Mouse (Mus musculus): Measurements from ENCODE around the gene Dact1.

The Dact1 gene

DNA sequence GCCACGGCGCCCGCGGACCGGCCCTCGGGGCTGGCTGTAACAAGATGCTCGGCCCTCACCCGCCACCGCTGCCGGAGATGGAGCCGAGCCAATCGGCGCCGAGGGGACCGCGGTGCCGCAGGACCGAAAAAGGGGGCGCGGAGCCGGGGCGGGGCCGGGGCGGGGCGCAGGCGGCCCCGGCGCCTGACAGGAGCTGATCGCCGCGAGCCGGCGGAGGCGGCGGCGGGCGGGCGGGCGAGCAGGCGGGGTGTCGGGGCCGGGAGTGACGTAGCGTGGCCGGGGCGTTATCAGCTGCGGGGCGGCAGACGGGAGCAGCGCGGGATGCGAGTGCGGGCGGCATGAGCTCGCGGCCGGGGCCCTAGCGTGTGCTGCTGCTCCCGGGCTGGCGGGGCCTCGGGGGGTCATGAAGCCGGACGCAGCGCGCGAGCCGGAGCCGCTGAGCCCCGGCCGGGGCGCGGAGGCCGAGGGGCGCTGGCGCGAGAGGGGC, at the start of gene Dact1:
Dact1 (plus strand) TSS at position 304 of the 487 bp plus-strand sequence.
- DNase-seq (ENCODE audit: low read depth, low spot score), result peak; percentile 46

DNA sequence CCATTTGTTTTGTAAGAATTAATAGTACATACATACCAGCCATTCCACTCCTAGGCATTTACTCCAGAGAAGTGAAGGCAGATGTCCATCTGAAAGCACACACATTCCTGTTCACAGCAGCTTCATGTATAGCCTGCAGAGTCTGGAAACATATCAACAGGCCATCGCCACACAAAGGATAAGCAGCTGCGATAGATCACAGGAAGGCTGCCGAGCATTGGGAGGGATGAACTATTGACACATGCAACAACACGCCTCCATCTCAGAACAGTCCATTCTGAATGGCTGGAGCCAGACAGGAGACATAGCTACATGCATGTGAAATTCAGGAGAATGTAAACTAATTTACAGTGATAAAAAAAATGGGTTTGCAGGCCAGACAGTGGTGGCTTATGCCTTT, 45.5 kb upstream of the Dact1 start:
- DNase-seq (ENCODE audit: low read depth, low spot score), result no peak

DNA sequence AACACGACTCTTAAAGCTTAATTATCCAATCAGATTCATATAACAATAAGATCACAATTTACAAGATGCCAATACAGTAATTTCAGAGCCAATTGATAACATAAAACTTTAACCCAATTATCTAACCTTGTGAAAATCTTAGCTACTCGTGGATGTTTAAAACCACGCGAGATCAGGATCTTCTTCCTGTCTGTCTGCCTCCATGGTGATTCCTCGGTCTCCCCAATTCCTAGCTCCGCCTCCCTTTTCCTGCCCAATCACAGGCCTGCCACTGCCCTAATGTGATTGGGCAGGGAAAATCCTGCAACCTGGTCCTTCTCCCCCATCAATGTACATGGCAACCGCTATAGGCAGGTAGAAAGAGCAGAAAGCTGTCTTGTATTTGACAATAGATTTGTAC, 40.3 kb upstream of the Dact1 start:
- DNase-seq (ENCODE audit: low read depth, low spot score), result no peak

DNA sequence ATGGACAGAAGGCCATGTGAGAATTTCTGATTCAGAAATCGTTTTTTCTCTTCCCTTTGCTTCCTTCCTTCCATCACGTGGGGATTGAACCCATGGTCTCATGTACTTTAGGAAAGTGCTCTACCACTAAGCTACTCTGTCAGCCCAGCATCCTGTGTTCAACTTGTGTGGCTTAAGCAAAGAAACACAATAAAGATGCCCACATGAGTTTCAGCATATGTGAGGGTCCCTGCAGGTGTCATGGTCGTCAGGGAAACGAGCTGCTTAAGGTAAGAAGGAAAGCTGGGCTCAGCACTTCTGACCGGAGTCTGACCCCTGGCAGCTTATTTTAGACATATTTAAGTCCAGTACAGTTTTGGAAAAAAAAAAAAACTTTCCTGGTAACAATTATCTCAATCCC, 38.6 kb upstream of the Dact1 start:
- no peak for DNase-seq (ENCODE audit: low read depth, low spot score)

DNA sequence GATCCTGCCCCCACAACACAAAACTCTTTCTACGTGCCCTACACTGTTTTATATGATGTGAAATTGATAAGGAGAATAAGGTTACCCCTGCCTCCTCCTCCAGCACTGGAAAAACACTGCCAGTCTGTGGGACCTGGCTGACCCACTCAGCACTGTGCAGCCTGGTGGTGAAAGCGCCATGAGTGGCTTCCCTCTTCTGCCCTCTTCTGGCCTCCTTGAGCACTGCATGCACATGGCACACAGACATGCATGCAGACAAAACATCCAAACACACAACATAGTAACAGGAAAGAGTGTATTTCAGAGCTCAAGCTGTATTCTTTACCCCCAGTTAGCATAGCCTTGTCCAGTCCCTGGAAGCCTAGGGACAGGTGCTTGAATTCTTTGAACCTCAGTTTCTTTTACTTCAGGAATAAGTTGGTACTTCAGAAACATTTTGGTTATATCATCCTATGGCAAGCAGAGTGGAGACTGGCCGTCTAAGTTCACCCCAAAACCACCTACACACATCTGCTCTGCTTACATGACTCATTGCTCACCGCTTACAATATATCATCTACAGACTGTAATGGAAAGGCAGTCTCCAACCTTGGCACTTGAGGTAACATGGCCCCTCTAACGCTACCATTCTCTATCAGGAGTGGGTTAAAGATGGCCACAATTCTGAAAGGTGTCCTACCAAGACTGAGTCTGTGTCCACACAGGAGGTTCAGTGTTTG, 35.0 kb upstream of the Dact1 start:
- peak; percentile 3 for DNase-seq (ENCODE audit: low read depth, low spot score)

DNA sequence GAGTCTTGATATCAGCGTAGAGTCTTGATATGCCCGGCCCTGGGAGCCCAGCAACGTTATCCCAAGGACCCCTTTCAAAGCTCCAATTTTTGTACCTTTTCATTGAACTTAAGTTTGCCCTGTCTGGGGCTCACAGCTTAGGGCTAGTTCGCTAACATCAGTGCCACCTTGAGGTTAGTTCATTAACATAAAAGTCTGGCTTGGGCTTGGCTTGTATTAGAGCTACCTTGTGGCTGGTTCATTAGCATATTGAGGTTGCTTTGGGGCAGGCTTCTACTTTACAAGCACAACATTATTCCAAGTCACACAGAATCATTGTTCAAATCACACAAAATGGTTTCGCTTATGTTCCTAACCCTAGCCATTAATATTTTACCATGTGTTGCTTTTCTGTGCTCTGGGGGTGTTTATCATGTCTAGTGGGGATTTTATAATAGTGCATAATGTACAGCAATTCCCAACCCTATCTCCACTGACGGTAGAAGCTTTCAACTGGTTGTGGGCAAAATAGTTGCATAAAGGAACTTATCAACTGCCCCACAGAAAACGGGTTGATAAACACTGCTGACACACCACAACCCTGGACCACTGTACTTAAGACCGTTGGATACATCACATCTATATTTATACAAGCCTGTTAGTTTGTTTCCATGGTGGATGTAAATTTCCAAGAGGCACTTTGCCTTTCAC, 33.6 kb upstream of the Dact1 start:
- DNase-seq (ENCODE audit: low read depth, low spot score), result no peak

DNA sequence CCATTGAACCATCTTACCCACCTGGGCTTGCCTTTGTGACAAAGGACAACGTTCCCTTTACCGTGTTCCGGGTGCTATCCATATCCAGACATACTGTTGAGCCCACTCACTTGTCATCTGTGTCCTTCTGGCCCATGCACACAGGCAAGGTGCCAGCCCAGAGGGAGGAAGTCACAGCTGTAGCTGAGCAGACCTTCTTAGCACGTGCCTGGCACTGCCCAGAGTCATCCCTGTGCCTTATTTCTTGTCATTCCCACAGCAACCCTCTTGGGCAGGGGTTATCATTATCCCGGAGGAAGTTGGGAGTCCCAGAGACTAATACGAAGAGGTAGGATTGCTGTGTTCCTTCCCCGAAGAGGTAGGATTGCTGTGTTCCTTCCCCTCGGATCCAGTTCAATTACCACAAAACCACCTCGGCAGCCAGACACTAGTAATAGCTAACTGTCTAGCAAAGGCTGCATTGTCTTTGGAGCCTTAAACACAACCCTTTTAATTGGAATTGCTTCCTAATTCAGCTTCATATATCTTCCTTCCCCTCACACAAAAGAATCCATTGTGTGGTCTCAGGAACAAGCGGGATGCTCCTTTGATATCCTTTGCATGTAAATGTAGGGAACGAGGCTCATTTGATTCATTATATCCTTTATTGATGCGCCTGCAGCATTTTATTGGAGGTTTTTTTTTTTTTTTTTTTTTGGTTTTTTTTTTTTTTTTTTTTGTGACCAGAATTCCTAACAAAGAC, 30.0 kb upstream of the Dact1 start:
- no peak for DNase-seq (ENCODE audit: low read depth, low spot score)

DNA sequence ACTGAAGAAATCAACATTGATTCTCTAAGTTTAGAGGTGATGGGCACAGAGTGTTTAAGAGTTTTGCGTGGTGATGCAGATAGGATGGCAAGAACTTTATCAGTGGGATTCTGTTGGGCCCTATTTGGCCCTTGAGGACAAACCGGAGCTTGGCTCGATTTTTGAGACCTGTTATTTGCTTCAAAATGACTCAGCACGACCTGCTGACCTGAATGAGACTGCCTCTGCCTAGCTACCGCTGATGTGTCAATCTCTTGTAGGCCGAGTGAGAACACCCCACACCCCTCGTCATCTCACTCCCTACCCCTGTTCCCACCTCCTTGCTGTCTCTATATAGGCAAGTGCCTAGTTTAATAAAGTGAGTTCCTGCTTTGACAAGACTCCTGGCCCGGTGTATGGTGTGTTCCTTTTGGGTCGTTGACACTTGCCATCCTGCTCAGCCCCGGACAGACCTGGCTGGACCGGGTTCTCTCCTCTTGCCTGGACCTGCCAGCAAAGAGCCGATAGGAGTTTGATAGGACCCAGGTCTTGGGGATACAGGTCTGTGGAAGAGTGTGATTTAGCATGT, 28.4 kb upstream of the Dact1 start:
- no peak for DNase-seq (ENCODE audit: low read depth, low spot score)

DNA sequence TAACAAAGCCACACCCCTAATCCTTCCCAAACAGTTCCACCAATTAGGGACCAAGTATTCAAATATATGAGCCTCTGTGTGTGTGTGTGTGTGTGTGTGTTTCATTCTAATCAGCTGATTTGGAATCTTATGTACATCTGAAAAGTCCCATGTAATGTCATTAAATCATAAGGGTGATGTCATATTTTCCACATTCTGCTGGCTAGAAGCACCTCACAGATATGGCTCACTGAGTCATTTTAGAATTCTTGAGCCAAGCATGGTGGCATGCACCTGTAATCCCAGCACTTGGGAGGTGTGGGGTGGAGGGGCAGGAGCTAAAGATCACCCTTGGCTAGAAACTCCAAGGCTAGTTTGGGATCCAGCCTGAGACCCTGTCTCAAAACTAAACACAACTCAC, 24.3 kb upstream of the Dact1 start:
- no peak for DNase-seq (ENCODE audit: low read depth, low spot score)

DNA sequence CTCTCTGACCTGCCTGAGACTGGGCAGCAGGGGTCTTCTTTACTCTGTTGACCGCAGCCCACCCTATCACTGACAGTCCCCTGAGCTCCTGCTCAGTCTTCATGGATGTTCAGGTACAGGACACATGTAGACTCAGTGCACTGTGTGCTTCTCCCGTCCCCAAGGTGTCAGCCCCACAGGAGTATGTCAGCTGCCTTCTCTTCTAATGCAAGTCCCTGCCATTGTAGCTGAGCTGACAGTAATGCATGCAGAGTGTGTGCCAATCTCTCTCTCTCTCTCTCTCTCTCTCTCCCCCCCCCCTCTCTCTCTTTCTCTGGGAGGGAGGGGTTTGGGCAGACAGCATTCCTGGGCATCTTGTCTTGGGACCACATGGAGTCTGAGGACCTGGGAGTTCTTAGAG, 19.2 kb upstream of the Dact1 start:
- DNase-seq (ENCODE audit: low read depth, low spot score), result no peak

DNA sequence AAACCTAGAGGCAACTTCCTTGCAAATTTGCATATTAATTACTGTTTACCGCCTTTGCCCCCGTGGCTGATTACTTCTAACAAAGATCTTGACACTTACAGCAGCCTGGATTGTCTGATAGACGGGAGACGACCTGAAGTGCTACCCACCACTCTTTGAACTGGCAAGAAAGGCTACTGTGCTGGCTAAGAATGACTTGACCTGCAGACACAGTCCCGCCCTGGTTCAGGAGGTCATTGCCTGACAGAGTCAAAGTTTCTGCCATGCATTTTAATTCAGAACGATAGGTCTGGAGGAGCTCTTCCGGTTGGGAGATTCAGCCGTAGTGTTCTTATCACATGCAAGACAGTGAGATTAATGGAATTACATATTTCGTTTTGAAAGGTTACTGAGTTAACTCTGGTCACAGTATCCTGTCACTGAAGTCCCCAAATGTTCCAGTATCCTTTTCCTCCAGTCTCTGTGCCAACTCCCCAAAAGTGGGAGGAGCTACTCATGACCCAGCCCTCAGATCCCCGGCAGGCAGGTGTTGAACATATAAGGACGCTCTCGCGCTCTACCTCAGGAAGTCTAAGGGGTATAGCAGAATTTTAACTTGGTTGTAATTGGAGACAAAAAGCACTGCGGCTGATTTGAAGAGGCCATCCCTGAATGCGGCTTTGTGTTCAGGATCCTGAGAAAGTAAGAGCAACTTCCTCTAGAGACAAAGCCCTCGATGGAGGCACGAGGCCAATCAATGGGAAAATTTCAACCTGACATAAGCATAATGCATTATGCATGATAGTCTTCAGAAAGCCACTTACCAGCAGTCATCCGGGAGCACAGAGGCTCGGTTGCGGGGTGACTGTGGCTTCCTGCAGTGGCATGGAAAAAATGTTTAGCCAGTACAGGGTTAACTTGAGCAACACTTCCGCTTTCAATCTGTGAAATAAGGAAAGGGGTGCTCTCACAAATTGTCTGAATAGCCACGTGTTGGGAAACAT, 15.4 kb upstream of the Dact1 start:
- peak; percentile 27 for DNase-seq (ENCODE audit: low read depth, low spot score)

DNA sequence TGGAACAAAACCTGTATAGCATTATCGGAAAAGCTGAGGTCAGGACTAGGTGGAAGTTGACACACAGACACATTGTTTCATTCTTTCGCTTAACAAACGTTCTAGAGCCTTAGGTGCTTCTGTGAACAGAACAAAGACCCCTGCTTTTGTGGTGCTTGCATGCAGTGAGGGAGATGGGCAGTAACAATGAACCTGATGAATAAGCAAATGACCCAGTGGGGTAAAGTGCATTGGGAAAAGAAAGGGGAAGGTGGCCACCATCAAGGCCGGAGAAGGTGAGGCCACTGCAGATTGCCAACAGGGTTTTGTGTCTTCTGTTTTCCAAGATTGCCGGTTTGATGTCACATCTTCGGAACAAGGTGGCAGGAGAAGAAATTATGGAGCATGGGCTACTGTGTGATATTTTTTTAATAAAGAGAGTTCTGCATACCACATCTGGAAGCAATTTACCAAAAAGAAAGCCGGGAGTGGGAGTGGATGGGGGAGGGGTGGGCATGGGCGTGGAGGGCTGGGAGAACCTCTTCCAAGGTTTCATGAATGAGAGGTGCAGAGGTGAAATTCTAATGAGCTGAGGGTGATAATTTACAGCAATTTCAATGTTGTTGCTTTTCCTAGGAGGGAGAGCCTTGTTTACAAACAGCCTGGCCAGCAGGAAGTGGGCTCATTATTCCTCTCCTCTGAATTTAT, 12.7 kb upstream of the Dact1 start:
- DNase-seq (ENCODE audit: low read depth, low spot score), result no peak

DNA sequence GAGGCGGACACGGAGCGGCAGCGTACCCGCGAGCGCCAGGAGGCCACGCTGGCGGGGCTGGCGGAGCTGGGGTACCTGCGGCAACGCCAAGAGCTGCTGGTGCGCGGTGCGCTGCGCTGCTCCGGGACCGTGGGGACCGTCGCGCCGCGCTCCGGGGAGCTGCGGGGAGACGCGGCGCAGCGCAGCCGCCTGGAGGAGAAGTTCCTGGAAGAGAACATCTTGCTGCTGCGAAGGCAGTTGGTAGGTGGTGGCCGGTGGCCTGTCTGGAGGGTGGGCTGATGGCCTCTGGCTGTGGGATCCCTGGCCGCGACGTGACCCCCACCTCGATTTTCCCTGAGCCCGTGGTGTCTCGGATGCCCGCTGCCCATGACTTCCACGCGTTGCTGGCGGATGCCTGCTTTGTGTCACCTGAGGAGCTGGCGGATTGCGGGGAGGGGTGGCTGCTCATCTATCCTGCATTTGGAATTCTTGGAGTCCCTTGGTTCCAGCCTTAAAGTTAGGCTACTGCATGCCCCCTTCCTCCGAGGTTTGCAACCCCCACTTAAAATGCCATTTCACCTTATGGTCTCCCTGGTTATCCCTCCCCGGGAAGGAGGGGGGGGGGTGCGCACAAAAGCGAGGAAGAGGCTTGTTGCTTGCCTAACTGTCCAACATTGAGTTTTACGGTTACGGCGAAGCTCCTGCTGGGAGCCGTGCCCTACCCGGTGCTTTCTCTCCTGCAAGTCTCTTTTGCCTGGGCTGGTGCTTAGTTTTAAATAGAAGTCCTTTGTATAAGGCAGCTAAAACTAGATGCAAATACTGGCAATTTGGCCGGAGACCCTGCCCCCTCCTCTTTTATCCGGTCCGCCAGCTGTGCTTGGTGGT, 616 bp downstream of the Dact1 start:
- peak; percentile 3 for DNase-seq (ENCODE audit: low read depth, low spot score)

DNA sequence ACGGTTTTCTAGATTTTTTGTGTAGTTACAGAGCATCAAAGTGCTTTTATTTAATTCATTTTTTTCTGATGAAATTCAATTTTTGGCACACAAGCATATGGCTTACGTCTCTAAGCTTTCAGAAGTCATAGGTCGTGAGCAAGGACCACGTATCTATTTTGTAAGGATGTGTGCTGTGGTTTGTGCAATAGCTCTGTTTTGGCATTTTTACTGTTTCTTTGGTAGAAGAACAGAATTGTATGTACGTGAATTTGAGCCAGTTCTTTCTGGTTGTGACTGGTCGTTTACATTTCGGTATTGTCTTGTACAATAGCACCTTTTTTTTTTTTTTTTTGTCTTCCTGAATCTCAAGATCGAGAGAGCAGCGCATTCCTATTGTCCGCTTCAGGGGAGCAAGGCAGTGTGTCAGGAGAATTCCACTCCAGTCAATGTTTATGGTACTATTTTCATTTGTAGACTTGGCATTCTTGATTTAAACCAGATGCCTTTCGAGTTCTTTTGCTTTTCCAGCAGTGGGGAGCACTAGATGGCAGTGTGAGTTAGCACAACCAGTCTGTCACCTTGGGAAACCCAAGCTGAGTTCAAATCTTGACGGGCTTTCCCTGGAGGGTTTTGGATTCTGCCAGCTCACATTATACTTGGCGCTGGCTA, 1.7 kb downstream of the Dact1 start:
- no peak for DNase-seq (ENCODE audit: low read depth, low spot score)

DNA sequence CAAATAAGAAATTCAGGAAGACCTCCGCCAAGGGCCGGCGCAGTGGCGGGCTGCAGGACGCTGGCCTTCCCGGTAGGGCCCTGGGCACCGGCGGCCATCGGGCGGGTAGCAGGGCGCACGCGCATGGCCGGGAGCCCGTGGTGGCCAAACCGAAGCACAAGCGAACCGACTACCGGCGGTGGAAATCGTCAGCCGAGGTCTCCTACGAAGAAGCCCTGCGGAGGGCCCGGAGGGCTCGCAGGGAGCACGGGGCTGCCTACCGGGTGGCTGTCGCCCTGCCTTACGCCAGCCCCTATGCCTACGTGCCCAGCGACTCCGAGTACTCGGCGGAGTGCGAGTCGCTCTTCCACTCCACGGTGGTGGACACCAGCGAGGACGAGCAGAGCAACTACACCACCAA, 8.6 kb downstream of the Dact1 start:
- DNase-seq (ENCODE audit: low read depth, low spot score), result no peak

DNA sequence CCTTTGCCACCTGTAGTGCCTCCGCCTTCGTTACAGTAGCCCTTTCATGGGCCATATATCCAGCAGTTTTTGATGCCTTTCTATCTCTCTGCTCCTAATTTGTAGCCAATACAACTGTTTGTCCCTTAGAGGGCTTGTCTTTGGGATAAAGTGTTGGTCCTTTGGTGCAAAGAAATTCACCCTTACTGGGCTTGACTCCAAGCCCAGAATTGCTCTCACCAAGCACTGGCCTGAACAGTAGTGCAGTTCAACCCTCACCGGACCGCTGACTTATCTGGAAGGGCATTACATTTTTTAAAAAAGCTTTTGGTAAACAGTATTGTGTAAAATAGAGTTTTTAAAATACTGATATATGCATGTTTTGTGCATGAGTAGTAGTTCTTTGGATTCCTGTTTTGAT, 9.9 kb downstream of the Dact1 start:
- no peak for DNase-seq (ENCODE audit: low read depth, low spot score)

DNA sequence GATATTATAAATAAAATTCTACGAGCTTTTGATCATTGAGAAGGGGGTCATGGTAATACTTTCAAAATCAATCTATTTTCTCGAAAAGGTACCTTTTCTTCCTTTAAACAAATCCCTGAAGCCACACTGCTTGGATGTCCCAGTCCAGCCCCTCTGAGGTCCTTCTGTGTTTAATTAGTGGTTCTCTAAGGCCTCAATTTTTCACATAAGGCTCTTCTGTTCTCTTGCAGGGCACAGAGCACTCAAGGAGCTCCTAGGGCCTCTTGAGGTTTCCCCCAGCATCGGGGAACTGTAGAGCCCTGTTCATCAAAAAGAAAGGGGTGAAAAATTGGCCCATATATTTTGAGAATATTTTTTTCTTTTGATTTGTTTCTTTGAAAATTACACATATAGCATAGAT, 23.0 kb downstream of the Dact1 start:
- no peak for DNase-seq (ENCODE audit: low read depth, low spot score)

DNA sequence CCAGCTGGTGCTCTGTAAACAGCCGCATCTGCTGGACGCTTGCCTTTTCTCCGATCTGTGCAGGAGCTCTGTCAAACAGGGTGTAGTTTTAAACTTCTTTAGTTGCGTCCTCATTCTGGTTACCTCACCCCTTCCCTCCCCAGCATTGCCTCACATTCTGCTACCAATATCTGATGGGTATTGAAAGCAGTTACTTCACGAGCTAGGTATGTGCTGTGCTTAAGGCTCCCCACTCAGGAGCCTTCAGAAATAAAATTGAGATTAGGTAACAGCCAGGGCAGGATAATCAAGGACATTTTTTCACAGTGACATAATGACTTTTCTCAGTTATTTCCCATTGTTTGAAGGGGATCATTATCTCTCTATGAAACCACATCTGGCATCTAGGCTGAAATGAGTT, 23.9 kb downstream of the Dact1 start:
- DNase-seq (ENCODE audit: low read depth, low spot score), result no peak

DNA sequence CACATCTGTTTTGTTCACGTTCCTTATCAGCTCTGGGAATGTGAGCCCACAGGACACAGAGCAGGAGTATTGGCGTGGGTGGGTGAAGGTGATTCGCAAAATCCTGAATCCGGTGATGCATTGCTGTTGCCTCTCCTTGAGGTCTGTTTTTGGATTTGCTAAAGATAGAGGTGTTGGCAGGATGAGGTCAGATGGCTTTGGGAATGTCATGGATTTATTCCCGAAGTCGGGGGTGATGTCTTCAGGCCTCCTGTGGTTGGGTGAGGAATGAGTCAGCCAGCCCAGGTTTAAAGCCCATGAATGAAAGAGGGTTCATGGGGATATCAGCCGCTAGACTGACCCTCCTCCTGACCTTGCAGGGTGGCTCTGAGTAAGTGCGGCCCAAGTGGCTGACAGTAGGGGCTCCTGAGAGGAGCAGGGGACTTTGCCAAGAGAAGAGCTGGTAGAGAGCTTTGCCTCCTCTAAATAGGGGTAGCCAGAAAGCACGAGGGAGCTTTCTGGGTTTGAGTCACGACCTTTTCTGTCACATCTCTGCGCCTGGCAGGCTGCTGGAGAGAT, 27.4 kb downstream of the Dact1 start:
- no peak for DNase-seq (ENCODE audit: low read depth, low spot score)
